Mouse (Mus musculus): ENCODE data around the gene Cdc40.

Cdc40 gene

DNA sequence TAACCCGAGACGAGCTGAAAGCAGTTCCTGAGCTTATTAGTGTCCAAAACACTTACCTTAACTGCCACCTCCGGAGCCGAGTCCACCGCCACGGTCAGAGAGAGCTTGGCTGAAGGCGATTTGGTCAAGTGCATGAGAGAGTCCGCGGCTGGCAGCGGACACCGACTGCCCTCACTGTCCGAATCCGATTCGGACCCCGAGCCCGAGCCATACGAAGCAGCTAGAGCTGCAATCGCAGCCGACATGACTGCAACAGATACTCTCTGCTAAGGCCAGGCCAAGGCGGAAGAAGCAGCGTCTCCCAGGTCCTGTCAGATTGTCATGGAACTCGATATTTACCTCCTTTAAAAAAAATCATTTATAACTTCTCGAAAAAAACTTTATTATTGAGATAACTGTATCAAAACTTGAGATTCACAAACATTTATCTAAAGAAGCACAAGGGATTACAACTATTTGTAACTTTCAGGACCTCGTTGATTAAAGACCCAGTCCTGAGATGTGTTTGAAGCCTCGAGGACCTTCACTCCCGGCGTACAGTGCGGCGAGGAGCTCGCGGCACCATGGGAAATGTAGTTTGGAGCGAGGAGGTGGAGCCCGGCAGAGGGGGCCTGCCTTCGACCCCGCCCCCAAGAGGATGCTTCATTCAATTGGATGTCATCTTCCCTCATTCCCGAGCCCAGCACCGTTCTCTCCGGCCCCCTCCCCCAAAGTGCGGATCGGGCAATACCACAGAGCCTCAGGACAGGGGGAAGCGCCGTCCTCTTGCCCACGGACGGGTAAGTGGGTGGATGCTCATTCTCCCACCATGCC is at the start of gene Cdc40, which contains the start of gene Wasf1:
Gene Cdc40 (minus strand): TSS at position 481 of the 813 bp plus-strand sequence.
Gene Wasf1 (plus strand): TSS at position 645 of the 813 bp plus-strand sequence.
- DNase-seq (ENCODE audit: low spot score) = peak; percentile 80

DNA sequence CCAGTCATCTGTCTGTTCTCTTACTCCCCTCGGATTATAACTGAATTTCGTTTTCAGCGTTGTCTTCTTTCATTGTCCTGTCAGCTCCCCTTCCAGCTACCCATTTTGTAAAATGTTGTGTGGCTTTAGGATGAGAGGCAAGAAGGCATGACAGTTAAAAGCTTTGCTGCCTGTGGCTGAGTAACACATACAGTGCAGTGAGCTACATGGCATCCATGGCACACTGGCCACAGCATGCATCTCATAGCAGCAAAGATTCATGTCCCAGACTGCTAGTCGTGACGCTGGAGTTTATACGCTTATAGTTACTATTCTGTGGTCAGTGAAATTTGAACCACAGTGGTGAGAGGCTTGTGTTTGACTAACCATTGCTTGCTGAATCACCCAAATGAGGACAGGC is 36.4 kb upstream of the Cdc40 start:
- DNase-seq (ENCODE audit: low spot score) = no peak

DNA sequence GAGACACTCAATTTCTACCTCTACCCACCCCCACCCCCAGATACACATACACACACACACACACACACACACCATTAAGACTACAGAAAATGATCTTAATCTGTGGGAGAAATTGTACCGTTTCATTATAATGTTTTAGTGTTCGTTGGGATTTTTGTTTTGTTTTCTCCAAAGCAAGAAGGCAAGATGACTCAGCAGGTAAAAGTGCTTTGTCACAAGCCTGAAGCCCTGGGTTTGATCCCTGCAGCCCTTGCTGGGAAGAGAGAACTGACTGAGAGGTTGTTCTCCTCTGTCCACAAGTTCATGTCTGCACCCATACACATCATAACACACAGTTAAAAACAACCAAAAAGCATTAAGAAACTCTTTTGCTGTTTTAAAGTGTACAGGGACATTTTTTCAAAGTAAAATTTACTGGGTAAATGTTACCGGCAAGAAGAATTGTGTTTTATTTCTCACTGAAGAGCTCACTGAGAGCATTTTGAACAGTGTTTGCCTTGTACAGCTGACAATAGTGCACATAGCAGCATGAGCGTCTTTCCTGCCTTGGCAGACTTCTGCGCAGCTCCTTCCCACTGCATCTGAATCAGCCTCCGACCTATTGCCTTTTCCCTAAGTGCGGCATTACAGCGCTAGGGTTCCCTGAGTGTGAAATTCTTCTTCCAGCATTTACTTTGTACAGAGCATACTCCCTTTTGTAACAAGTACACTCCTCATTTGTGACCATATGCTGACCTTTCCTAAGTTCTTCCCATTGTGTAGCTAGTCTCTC is 35.7 kb upstream of the Cdc40 start:
- no peak for DNase-seq (ENCODE audit: low spot score)

DNA sequence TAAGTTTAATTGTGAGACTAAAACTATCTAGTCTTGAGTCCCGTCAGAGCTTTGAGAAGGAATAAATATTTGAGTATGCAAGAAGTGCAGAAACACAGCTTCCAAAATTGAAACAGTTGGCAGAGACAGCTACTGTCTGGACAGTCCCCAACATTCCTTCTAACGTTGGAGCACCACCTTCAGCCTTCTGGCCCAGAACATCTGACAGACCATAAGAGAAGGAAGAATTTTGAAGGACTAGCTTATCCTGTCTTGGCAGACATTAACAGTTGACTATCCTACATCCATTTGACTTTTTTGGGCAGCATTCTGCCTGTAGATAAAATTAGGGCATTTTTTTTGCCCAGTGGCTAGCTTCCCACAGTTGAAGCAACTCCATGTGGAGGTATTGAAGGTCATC is 32.1 kb upstream of the Cdc40 start:
- no peak for DNase-seq (ENCODE audit: low spot score)

DNA sequence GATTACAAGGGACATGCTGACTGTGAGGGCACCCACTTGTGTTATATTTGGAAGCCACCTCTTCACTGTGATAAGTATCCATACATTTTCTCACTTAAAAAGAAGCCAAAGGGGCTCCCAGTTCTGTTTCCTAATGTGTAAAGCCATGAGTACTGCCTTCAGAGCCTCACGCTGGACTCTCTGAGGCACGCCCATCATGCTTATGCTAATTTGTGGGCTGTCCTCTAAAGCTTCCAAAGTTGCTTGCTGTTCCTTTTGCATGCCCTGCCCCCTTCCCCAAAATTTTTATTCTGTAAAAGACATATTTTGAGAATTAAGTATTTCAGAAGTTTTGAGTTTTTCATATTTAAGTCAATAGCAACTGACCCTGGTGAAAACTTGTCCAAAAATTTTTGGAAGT is 27.7 kb upstream of the Cdc40 start:
- no peak for DNase-seq (ENCODE audit: low spot score)

DNA sequence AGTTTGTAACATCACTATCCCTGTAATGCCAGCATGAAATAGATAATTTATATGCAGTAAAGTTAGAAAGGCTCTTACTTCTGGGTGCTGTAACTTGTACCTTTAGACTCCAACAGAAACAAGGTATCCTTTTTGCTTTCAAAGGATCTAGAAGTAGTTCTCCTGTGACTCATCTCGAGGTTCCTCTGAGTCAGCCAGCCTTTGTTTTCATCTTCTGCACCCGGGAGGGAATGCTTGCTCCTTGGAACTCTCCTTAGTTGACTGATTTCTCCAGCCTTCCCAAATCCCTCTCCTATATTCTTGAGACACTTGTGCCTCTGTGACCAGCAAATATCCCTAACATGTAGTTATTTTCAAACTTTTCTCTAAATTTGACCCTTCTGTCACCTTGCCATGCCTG is 25.5 kb upstream of the Cdc40 start:
- no peak for DNase-seq (ENCODE audit: low spot score)

DNA sequence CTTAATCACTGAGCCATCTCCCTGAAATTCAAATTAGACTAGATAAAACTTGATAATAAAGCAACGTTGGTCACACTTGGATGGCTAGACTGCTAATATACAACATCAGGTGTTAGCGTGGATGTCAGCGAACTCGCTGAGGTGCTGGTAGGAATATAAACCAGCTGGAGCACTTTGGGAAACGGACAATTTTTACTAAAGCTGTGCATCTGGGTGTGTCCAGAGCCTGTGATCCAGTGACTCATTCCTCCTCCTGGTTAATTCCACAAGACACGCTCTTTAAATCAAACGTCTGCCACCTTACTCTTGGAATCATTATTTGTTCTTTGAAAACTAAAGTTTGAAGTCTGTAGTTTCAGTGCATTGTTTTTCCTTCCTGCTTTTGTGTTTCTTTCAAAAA is 23.7 kb upstream of the Cdc40 start:
- no peak for DNase-seq (ENCODE audit: low spot score)

DNA sequence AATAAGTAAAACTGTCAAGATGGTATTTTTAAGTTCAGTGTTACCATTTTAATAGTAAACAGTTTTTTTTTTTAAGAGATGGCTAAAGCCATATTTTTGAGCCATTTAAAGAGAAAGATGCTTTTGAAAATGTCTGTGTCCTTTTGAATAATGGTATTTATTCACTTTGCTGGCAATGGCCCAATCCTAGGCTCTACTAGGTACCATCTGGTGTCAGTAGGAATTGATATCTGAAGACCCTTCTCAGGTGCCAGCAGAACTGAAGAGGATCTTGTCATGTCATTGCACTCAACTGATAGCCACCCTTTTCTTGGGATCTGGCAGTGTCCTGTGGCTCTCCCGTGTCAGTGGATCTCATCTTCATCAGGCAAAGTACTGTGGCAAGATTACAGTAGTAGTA is 23.0 kb upstream of the Cdc40 start:
- no peak for DNase-seq (ENCODE audit: low spot score)

DNA sequence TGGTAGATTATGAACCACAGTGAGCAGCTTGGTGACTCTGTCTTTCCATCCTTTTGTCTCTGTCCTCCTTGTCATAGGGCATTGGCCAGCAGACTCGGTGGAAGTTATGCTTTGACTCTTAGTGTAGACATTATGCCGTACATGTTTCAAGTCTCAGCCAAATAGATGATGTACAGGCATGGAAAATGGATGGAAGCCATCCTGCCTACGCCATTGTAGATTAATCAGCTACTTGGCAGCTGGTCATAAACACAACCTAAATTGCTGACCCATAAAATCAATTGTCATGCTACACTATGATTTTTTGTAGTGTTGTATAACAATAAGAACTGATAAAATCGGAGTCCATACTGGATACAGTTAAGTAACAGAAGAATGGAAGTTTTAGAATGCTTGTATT is 18.7 kb upstream of the Cdc40 start:
- DNase-seq (ENCODE audit: low spot score) = no peak

DNA sequence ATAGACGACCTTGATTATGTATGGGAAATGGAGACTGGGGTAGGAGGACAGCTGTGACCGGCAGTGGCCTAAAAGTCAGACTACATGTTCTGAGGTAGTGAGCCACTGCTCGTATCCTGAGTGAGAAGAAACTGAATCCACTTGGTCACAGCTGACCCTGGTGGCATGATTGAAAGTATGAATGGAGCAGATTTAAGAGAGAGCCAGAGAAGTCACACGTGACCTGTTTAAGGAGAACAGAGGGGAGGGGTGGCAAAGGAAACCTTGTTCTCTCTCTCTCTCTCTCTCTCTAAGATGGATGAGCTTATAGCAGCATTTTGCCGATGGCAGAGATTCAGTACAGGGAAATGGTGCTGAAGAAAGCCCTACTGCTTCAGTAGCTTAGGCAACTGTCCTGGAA is 13.5 kb upstream of the Cdc40 start:
- no peak for DNase-seq (ENCODE audit: low spot score)

DNA sequence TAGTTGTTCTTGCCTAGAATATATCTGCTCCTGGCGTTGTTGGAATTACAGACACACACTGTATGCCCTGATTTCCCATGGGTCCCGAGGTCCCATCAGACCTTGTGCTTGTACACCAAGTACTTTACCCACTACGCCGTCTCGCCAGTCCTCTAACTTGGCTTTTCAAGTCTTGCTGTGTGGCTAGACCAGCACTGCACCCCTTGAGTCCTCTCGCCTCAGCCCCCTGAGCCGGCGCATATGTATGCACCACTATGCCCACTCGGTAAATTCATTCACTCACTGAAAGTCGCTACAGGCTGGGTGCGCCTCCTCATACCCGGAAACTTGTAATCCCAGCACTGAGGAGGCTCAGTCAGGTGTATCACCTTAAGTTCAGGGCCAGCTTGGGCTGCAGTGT is 12.7 kb upstream of the Cdc40 start:
- DNase-seq (ENCODE audit: low spot score) = no peak

DNA sequence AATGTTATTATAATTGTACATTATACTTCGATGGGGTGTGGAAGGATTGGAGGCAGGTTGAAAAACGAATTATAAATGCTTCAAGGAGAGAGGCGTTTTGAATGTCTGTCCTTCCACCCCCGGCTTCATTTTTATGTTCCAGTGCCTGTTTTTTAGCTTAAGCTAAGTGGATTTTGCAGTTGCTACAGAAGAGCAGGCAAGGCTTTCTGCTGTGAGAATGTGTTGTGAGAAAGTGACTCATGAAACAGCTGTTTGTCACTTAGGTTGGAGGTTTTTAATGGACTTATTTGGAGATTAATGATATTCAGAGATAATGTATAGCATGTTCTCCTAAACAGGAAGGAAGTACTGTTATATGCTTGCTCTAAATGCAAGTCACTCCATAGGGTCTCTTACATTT is 6.0 kb upstream of the Cdc40 start:
- DNase-seq (ENCODE audit: low spot score) = no peak

DNA sequence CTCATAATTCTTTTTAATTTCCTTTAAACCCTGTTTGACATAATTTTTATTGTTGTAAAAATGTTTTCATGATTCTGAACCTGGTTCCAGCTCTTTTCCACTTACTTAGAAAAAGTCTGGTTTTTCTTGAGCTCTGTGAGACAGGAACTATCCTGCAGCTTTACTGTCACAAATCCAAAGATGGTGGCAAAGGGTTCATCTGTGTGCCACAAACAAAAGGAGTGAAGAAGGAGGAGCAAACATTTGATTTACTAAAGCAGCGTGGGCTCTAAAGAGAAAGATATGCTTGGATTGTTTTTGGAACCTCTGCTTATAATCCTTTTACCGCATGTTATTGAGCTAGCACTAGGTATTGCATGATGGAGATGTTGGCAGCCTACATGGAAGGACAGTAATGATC is 4.2 kb upstream of the Cdc40 start:
- DNase-seq (ENCODE audit: low spot score) = no peak

DNA sequence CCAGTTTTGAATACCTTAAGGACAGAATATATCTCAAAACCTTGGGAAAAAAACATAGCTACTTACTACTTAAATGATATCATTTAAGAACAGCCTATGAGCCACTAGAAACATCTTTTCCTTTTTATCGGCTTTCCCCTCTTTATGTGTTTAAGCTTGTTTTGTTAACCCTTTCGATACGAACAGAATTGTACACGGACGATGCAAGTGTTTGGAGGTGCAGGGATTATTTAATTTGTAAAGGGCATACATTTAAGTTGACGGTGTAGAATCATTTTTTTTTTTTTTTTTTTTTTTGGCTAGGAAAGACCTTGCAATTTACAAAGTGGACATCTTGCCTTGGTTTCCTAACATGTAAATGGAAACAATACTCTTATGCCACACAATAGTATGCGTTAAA is 2.3 kb upstream of the Cdc40 start:
- no peak for DNase-seq (ENCODE audit: low spot score)

DNA sequence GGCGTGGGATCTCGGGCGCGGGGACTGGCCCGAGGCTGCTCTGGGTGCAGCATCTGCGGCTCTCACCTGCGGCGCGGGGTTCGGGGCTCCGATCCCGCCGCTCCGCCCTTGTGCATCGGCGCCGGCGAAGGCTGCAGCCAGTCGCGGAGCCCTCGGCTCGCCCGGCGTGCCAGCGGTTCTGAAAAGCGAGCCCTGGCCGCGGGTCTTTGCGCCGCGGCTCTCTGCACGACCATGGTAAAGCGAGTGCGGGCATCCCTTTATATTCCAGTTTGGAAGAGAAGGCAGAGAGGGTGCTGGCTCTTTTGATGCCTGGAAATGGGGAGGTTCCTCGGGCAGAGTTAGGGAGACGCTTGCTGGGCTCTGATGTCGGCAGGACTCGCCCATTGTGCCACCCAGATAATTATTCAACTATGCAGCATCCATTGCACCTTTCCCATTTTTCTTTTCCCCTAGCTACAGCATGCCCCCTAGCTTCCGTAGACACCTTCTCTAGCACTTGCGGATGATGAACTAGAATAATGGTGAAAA is 1.2 kb upstream of the Cdc40 start:
- no peak for DNase-seq (ENCODE audit: low spot score)

DNA sequence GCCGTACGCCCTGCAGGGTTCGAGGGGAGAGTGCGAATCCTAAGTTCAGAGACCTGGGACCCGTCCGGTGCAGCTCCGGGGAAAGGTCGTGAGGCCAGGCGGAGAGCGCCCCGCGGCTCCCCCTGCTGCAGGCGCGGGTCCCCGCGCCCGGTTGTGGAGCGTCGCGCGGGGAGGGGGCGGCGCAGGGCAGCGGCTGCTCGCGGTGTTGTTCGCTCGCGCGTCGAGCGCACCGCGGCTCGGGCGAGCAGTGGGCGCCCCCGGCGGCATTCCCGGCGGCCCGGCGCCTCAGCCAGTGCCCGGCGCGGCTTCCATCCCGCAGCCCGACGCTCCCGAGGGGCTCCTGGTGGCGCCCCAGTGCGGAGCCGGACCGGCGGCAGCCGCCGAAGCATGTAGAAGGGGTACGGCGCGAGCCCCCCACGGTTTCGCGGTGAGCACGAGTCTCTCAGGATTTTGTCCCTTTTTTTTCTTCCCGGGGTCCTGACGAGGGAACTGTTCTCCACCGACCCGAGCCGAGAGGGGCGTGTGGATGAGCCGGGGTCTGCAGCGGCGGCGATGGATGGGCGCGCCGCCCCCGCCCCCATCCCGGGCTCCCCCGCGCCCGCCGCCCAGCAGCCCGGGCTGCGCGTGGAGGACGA is 650 bp upstream of the Cdc40 start:
- no peak for DNase-seq (ENCODE audit: low spot score)

DNA sequence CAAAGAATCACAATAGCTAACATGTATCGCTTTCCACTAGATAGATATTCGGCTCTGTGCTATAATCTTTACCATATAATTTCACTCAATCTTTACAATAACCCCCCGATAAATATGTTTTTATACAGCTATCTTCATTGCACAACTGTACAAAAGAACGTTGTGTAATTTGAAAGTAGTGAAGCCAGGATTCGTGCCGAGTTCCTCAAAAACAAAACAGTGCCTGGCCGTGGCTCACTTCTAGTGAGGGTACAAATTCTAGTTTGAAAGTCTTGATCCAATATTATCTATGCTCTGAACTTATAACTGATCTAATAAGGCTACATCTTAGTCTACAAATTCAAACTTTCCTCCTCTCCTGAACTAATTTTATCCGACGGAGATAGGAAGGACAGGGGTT is 778 bp downstream of the Cdc40 start:
- DNase-seq (ENCODE audit: low spot score) = no peak

DNA sequence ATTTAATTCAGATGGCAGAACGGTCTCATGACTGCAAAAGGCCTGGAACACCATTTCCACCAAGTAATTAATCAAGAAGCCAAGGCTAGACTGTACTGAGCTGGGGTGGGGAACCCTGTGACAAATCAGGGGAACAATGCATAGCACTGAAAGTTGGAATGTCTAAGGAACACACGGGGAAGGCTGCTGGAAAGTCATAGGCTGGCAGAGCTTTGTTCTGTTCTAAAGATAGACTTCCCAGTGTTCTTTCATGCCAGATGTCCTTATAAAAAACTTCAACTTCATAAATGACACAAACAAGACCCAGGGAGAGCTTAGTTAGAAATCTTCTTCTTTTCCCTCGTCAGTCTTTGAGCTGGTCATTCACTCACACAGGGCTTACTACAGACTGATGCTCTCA is 1.9 kb downstream of the Cdc40 start:
- no peak for DNase-seq (ENCODE audit: low spot score)

DNA sequence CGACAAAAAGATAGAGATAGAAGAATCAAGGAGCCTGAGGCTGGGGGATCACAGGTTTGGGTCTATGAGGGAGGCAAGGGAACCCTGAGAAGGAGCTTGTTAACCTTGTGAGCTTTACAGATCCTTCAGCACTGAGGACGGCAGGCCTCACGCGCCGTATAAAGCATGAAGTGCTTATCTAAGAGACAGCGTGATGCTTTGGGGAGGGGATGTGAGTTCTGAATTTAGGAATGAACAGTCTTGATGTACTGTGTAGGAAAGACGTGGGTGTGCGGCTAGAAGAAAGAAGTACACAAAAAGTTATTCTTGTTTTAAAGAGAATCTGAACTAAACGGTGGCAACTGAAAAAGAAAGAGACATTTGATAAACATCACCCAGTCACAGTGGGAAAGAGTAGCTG is 3.1 kb downstream of the Cdc40 start:
- DNase-seq (ENCODE audit: low spot score) = no peak

DNA sequence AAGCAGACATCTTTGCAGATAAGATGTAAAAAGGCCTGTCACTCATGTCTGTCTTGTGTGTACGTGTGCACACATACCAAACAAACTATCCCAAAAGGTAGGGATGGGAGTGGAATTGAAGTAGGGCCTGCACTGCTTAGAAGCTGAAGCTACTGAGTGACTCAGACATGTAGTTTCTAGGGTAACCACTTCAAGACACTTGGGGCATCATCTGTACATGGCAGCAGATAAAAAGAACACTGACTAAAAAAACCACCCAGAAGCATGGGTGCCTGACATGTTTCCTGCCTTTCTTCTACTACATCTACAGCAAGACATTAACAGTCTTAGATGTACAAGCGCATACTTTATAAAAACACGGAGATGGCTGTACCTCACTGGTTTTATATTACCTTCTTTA is 4.9 kb downstream of the Cdc40 start:
- DNase-seq (ENCODE audit: low spot score) = no peak

DNA sequence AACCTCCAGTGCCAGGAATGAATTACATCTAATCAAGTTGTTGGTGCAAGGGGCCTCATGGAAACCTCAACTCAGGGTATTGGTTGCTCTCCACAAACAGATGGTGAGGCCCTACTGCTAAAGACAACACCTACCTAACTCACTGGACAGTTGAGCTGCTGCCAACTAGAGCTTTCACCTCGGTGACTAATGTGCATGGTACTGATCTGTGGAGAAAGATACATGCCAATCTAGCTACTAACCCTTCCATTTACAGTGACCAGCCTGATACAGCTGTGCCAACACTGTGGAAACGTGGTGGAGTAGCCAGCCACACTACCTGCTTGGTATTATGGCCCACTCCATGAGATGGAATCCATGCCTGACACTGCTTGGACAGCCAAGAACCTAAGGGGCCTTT is 11.1 kb downstream of the Cdc40 start:
- DNase-seq (ENCODE audit: low spot score) = no peak

DNA sequence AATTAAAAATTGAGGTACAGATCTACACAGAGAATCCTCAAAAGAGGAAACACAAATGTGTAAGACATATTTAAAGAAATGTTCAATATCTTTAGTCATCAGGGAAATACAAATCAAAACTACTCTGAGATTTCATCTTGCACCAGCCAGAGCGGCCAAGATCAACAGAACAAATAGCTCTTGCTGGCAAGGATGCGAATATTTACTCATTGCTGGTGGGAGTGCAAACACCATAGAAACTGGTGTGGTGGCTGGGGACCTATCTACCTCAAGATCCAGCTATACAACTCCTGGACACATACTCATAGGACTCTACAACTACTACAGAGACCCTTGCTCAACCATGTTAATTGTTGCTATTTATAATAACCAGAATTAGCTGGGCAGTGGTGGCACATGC is 11.8 kb downstream of the Cdc40 start:
- no peak for DNase-seq (ENCODE audit: low spot score)

DNA sequence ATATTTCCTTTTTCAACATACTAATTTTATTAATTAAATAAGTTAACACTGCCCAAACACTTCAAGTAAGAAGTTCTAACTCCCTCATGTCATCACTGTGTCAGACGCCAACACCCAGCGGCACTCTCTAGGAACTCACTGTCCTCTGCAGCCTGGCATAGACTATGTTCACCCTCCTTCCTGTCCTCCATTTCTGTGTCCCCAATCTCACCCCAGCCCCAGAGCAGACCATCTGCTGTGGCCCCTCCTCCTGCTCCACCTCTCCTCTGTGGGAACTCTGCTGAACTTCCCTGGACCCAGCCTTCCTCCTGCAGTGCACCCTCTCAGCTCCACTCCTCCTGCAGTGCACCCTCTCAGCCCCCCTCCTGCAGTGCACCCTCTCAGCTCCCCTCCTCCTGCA is 15.0 kb downstream of the Cdc40 start:
- no peak for DNase-seq (ENCODE audit: low spot score)

All from urinary bladder, postnatal 10 days (tissue).